Mouse (Mus musculus) thymus, adult 2 months (tissue): ENCODE results near the gene Cckbr. TPM values are rescaled to one million over a fixed set of nuclear protein-coding genes. Genes with fewer than 3 reads are reported as not detected.
A peak's percentile ranks its signal among the peaks of the same experiment; 100 is the strongest.

ENCODE experiments used
- DNase-seq: peaks from one replicate; pipeline ENCODE4 v3.0.0; 2021
- H3K27ac ChIP-seq: fragments of 200-500 bp; 2 replicates; pipeline ENCODE4 v1.5.1; 2012; ENCODE audit warnings: low read length, control low read depth; ENCODE audit not compliant: control insufficient read depth, insufficient read depth
- H3K27me3 ChIP-seq: fragments of 200-500 bp; 2 replicates; pipeline ENCODE4 v1.6.1; 2012; ENCODE audit warnings: mild to moderate bottlenecking, low read length, moderate library complexity, mixed read lengths; ENCODE audit not compliant: control insufficient read depth, insufficient read depth
- H3K36me3 ChIP-seq: fragments of 200-500 bp; 2 replicates; pipeline ENCODE4 v1.6.1; 2012; ENCODE audit warnings: mild to moderate bottlenecking, low read length, moderate library complexity; ENCODE audit not compliant: control insufficient read depth, insufficient read depth
- H3K4me1 ChIP-seq: fragments of 200-500 bp; replicated peaks from 2 replicates; pipeline ENCODE4 v1.6.1; 2012; ENCODE audit warnings: low read length; ENCODE audit not compliant: control insufficient read depth, insufficient read depth
- H3K4me3 ChIP-seq: fragments of 200-500 bp; 2 replicates; pipeline ENCODE4 v1.5.1; 2012; ENCODE audit warnings: mild to moderate bottlenecking, low read length, control low read depth, moderate library complexity; ENCODE audit not compliant: control insufficient read depth, insufficient read depth
- CTCF ChIP-seq: fragments of 200-500 bp; IDR thresholded peaks from 2 replicates; pipeline ENCODE4 v1.5.1; 2012; ENCODE audit warnings: mild to moderate bottlenecking, control low read depth, low read length, moderate library complexity, borderline replicate concordance; ENCODE audit not compliant: control insufficient read depth, poor library complexity, insufficient read depth; ENCODE audit errors: extremely low read depth
- POLR2A ChIP-seq: fragments of 200-500 bp; IDR thresholded peaks from 2 replicates; pipeline ENCODE4 v1.6.1; 2012; ENCODE audit warnings: mild to moderate bottlenecking, low read length, control low read depth, moderate library complexity; ENCODE audit not compliant: control insufficient read depth, poor library complexity, insufficient read depth; ENCODE audit errors: extremely low read depth
- WGBS: fragments of 180-500 bp; shearing (Covaris S2); methylation state at CpG from one replicate; pipeline ENCODE4 v1.1.7; 2018; 5-methylcytosine and 5-hydroxymethylcytosine counted together
- polyA plus RNA-seq: library from polyadenylated mRNA; depleted of rRNA; stranded (reverse); fragments of >200 nt; gene quantifications from 2 replicates; pipeline ENCODE4 v1.2.3, GENCODE M21; 2012

Cckbr gene
- polyA plus RNA-seq, 1 experiment = 0.28 TPM

GRCm38 (mm10) chr7:105479232-105479631, 53.7 kb downstream of the Cckbr start:
- Histone ChIP-seq H3K4me3 (no peak overlapping the region), H3K27me3 (no peaks in the 10 kb centered on the region), H3K27ac (no peak overlapping the region), H3K4me1 (no peaks in the 10 kb centered on the region), H3K36me3 (no peaks in the 10 kb centered on the region)
- 90% methylated on average over 6 of the region's 6 CpGs for whole genome bisulfite sequencing
- TF ChIP-seq CTCF (no peak), POLR2A (no peak)
- DNase-seq = no peak

- Histone ChIP-seq H3K4me1 (no peaks in the 10 kb centered on the region), H3K27ac (no peak overlapping the region), H3K4me3 (no peak overlapping the region), H3K27me3 (no peaks in the 10 kb centered on the region), H3K36me3 (no peaks in the 10 kb centered on the region)
- 90% methylated on average over 5 of the region's 5 CpGs for WGBS
- TF ChIP-seq CTCF (no peak), POLR2A (no peak)
- no peak for DNase-seq
Observed at GRCm38 (mm10) chr7:105480081-105480480, 54.5 kb downstream of the Cckbr start.

GRCm38 (mm10) chr7:105480561-105481504, 55.3 kb downstream of the Cckbr start:
- Histone ChIP-seq H3K4me1 (no peaks in the 10 kb centered on the region), H3K27ac (peak overlapping the region; percentile 48; the same call in 1 of the 2 replicates), H3K4me3 (peak overlapping the region; percentile 8; the same call in 1 of the 2 replicates), H3K36me3 (no peaks in the 10 kb centered on the region), H3K27me3 (no peaks in the 10 kb centered on the region)
- DNase-seq = no peak
- 92% methylated on average over 23 of the region's 23 CpGs for WGBS
- TF ChIP-seq CTCF (no peak), POLR2A (no peak)

GRCm38 (mm10) chr7:105481505-105482411, 56.2 kb downstream of the Cckbr start, which contains the start of gene Cavin3:
Cavin3 (minus strand) TSS chr7:105482300.
- Histone ChIP-seq H3K36me3 (no peaks in the 10 kb centered on the region), H3K27ac (no peak within 1 kb of the TSS), H3K4me1 (no peaks in the 10 kb centered on the region), H3K4me3 (peak within 1 kb of the TSS; percentile 17), H3K27me3 (no peaks in the 10 kb centered on the region)
- DNase-seq = no peak
- TF ChIP-seq POLR2A (no peak), CTCF (no peak)
- WGBS = 12% methylated on average over 62 of the region's 63 CpGs

- H3K27me3 ChIP-seq = no peaks in the 10 kb centered on the region
- no peaks in the 10 kb centered on the region for H3K36me3 ChIP-seq
- TF ChIP-seq POLR2A (no peak), CTCF (no peak)
- H3K4me3 ChIP-seq = no peak overlapping the region
- no peak overlapping the region for H3K27ac ChIP-seq
- no peak for DNase-seq
- H3K4me1 ChIP-seq = no peaks in the 10 kb centered on the region
- 80% methylated on average over 8 of the region's 8 CpGs for WGBS
Observed at GRCm38 (mm10) chr7:105482426-105482825, 56.9 kb downstream of the Cckbr start.

GRCm38 (mm10) chr7:105485029-105485428, 59.5 kb downstream of the Cckbr start:
- WGBS = 77% methylated on average over 5 of the region's 5 CpGs

More at GRCm38 (mm10) chr7:105485029-105485428, 59.5 kb downstream of the Cckbr start:
- Histone ChIP-seq H3K27me3 (no peaks in the 10 kb centered on the region), H3K4me3 (no peak overlapping the region), H3K4me1 (no peaks in the 10 kb centered on the region), H3K36me3 (no peaks in the 10 kb centered on the region), H3K27ac (no peak overlapping the region)
- TF ChIP-seq CTCF (no peak), POLR2A (no peak)
- DNase-seq = no peak
